Mouse (Mus musculus) lung, adult 2 months (tissue): Measurements from ENCODE around the gene Dnajc12. TPM values are rescaled to one million over a fixed set of nuclear protein-coding genes. Genes with fewer than 3 reads are reported as not detected.
"Not testable (repeated sequence)": the region's sequence is repeated elsewhere in the genome, so short reads cannot be mapped to it uniquely, and the experiment has no call there.

Experiments used
- DNase-seq: peaks from one replicate; pipeline ENCODE4 v3.0.0; 2022
- H3K4me1 ChIP-seq: fragments of 200-500 bp; 2 replicates; pipeline ENCODE4 v1.6.1; 2011; ENCODE audit warnings: low read length; ENCODE audit not compliant: control insufficient read depth, insufficient read depth
- H3K4me3 ChIP-seq: fragments of 200-500 bp; replicated peaks from 2 replicates; pipeline ENCODE3; 2011; ENCODE audit warnings: low read depth, mild to moderate bottlenecking, control low read depth, low read length; ENCODE audit errors: extremely low read depth
- CTCF ChIP-seq: fragments of 200-500 bp; IDR thresholded peaks from 2 replicates; pipeline ENCODE4 v1.5.1; 2011; ENCODE audit warnings: mild to moderate bottlenecking, low read length, control low read depth; ENCODE audit not compliant: insufficient read depth
- POLR2A ChIP-seq: fragments of 200-500 bp; IDR thresholded peaks from 2 replicates; pipeline ENCODE4 v1.6.1; 2011; ENCODE audit warnings: low read depth, mild to moderate bottlenecking, control low read depth, low read length, borderline replicate concordance; ENCODE audit errors: extremely low read depth
- WGBS: fragments of 180-500 bp; shearing (Covaris S2); methylation state at CpG from one replicate; pipeline ENCODE4 v1.1.7; 2018; 5-methylcytosine and 5-hydroxymethylcytosine counted together
- polyA plus RNA-seq: library from polyadenylated mRNA; depleted of rRNA; stranded (reverse); fragments of >200 nt; gene quantifications from 2 replicates; pipeline ENCODE4 v1.2.3, GENCODE M21; 2012; rRNA removed

Gene Dnajc12
- 1.7 and 2.8 TPM in 2 replicates for polyA plus RNA-seq

DNA sequence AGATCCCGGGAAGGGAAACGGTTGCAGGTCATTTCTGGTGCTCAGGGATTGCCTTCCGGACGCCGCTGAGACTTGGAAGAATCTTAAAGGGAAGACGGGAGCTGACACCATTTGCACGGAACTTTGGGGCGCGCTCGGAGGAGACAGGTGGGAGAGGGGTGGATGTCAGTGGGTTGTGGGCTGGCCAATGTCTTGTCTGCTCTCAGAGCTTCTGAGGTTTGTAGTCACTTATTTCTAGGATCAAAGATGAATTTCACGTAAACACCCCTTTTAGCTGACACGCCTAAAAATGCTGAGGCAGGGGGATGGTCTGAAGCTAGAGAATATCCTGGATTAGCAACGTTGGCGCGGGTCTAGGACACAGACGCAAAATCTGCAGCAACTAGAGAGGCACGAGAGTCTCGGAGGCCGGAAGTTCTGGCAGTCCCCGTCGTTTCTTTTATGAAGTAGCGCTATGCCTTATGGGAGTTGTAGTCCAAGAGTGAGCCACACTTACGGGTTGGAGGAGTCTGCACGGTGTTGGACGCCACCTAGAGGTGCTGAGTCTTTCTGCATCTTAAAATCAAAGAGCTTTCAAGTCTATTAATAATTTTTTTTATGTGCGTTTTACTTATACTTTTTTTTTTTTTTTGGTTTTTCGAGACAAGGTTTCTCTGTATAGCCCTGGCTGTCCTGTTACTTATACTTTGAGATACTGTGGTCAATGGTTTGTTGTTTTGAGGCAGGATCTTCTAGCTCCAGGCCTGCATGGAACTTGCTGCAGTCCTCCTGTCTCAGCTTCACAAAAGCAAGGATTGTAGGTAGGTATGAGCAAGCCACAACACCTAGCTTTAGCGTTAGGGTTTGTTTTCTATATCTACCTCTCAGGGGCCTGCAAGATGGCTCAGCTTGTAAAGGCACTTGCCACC lies at the start of gene Dnajc12:
Gene Dnajc12, plus strand, starts transcription at position 72 of the 908 bp plus-strand sequence.
- peak; percentile 91 for TF ChIP-seq CTCF
- TF ChIP-seq POLR2A: peak; percentile 97; the same call in 1 of the 2 replicates
- WGBS: under 1% methylated on average over 28 of the region's 28 CpGs
- Histone ChIP-seq H3K4me1 (0 out of 2 replicates have a peak, but pooled peaks cover 4% of the 10 kb centered on the region), H3K4me3 (peak within 1 kb of the TSS; percentile 92)
- peak; percentile 58 for DNase-seq

DNA sequence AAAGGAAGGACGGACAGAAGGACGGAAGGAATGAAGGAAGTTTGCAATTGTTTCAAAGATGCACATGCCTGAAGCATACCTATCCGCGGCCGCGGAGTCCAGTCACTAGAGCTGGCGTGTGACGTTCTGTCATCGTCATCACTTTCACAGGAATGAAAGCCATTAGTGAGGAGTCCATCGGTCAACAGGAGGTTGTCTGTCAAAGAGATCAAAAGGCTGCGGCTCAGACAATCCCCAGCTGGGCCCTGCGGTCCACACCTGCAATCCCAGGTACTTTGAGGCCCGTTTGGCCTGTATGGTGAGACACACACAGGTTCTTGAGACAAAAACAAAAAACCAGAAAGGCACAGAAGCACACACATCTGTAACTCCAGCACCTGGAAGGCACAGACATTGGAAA lies 45.3 kb upstream of the Dnajc12 start:
- 62% methylated on average over 13 of the region's 13 CpGs for WGBS
- peaks cover 6% of the 10 kb centered on the region for H3K4me1 ChIP-seq
- TF ChIP-seq POLR2A: no peak
- no peak for TF ChIP-seq CTCF
- DNase-seq: no peak
- H3K4me3 ChIP-seq: peak overlapping the region; percentile 13

DNA sequence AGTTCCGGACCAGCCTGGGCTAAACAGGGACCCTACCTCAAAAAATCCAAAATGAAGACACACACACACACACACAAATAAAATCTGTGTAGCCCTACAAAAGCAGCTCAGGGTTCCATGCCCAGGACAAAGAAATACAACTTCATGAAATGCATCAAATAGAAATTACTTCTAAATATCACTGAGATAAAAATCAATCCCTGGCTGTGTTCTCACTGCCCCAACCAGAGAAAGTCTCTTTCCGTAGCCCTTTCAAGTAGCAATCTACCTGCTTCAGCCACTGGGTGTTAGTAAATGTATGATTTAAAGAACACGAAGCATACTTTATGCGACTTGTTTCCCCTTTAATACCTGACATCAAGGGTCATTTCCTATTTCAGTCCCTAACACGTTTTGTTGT lies 44.9 kb upstream of the Dnajc12 start:
- TF ChIP-seq POLR2A (no peak), CTCF (no peak)
- Histone ChIP-seq H3K4me3 (peak overlapping the region; percentile 98), H3K4me1 (peaks cover 6% of the 10 kb centered on the region)
- no peak for DNase-seq
- 22% methylated on average over 5 of the region's 5 CpGs for WGBS

DNA sequence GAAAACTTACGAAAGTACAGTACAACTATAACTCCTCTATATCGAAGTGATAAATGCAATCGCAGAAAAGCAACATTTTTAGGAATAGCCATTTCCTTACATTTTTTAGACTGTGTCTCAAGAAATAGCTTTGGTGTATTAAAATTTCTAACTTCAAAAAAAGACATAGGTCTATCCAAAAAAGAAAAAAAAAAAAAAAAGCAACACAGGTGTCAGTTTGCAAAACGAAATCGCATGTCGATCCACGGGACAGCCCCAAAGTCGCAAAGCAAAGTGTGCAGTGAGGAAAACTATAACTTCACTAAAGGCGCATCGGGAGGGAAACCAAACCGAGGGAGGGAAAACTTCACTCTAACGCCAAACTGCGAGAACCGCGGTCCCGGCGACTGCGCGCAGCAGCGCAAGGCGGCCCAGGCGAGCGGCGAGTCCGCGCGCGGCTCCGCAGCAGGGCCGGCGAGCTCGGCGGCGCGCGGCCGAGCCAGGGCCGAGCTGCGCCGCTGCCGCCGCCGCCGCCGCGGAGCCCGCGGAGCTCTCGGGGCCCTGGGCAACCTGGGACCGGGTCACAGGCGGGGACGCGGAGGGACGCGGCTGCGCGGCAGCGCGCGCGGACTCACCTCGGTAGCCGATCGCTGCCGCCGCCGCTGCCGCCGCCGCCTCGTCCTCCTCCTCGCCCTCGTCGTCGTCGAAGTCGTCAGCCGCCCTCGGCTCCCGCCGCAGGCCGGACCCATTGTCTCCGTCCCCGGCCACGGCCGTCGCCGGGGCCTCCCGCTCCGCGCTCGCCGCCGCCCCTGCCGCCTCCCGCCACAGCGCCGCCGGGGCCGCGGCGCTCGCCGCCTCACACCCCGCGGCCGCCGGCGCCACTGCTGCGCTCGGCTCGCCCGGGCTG lies 44.0 kb upstream of the Dnajc12 start:
- Histone ChIP-seq H3K4me1 (peaks cover 6% of the 10 kb centered on the region), H3K4me3 (peak overlapping the region; percentile 98)
- TF ChIP-seq CTCF (no peak), POLR2A (no peak)
- WGBS: 3% methylated on average over 109 of the region's 113 CpGs
- no peak for DNase-seq

DNA sequence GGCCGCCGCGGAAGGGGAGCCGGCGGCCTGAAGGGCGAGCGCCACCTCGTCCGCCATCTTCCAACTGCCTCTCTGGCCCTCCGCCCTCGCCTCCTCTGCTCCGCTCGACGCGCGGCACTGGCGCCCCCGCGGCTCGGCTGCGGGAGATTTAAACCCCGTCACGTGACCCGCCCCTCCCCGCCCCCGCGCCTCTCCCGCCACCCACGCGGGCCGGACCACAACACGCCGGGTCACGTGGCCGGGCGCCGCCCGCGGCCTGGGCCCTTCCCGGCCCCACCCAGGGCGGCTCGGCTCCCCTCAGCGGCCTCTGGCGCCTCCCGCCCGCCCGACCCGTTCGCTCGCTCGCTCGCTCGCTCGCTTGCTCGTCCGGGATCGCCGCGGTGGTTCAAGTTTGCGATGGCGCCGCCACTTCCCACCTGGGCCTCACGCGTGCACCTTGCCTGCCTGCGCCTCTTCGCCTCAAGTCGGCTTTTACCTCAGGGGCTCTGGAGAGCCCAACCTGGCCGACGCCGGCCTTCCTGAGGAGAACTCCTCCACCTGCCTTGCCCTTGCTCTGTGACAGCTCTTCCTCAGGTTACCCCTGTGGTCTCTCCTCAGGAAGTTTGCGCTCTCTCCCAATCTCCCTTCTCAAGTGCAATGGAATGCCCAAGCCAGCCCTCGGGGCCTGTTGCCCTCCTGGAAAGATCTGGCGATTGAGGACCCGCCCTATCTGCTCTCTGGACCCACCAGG lies 43.2 kb upstream of the Dnajc12 start:
- Histone ChIP-seq H3K4me1 (peaks cover 6% of the 10 kb centered on the region), H3K4me3 (peak overlapping the region; percentile 99)
- WGBS: 2% methylated on average over 72 of the region's 74 CpGs
- TF ChIP-seq POLR2A (peak; percentile 99), CTCF (no peak)
- DNase-seq: peak; percentile 87

DNA sequence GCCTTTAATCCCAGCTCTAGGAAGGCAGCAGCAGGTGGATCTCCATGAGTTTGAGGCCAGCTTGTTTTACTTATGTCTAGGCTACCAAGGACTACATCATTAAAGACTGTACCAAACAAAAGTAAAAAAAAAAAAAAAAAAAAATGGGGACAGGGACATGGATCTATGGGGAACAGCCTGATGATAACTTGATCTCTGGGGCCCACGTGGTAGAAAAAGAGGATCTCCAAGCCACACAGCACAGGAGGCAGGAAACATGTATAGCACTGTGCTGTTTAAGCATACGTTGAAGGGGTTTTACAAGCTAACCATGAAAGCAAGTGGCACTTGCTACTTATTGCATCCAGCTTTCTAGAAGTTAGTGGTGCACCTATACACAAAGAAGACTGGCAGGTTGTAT lies 40.9 kb upstream of the Dnajc12 start:
- WGBS: 89% methylated on average over 2 of the region's 2 CpGs
- DNase-seq: no peak
- TF ChIP-seq CTCF (no peak), POLR2A (no peak)
- Histone ChIP-seq H3K4me3 (no peak overlapping the region), H3K4me1 (peaks cover 6% of the 10 kb centered on the region)

DNA sequence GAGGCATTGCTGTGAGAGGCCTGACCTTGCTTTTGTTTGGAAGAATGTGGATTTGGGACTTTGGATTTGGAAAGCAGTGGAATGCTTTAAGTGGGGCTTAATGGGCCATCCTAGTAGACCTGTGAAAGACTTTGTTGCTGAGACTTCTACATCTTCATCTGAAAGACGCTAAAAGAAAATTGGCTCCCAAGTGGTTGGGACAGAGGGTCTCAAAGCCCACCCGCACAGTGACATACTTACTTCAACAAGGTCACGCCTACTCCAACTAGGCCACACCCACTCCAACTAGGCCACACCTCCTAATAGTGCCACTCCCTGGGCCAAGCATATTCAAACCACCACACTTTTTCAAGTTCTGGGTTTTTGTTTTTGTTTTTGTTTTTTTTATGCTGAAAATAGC lies 37.5 kb upstream of the Dnajc12 start:
- no peak for DNase-seq
- no peak overlapping the region for H3K4me3 ChIP-seq
- H3K4me1 ChIP-seq: no peaks in the 10 kb centered on the region
- TF ChIP-seq CTCF (no peak), POLR2A (no peak)
- 92% methylated on average over 3 of the region's 3 CpGs for WGBS

DNA sequence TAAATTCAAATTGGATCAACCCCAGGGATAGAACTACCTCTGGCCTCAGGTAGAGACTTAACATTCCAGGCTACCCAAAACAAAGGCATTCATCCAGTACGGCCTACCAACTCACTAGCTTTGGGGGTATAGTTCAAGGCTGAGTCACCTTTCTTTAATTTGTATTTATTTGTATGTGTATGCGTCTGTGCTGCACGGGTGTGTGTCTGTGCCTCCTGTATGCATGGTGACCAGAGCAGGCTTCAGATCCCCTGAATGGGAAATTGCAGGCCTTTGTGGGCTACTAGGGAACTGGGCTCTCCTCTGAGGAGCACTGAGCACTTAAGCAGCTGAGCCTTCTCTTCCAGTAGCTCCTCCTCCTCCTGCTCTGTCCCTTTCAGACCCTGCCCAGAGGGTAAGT lies 34.0 kb upstream of the Dnajc12 start:
- DNase-seq: no peak
- TF ChIP-seq POLR2A: no peak
- TF ChIP-seq CTCF: no peak
- no peaks in the 10 kb centered on the region for H3K4me1 ChIP-seq
- WGBS: 78% methylated on average over 3 of the region's 3 CpGs
- H3K4me3 ChIP-seq: no peak overlapping the region

DNA sequence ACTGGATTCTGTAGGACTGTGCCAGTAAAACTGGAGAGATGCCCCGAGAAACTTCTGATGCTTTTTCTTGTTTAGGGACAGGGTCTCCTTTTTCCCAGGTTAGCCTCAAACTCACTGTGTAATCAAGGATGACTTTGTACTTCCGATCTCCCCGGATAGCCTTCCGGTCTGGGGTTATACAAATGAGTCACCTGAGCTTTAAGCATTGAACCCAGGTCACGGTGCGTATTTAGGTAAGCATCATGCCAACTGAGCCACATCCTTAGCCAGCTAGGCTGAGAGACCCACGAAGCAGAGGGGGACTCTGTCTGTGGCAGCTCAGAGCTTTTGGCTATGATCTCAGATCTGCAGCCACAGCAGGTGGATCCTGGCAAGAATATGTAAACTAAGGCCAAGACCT lies 31.6 kb upstream of the Dnajc12 start:
- DNase-seq: no peak
- WGBS: 83% methylated on average over 7 of the region's 7 CpGs
- H3K4me1 ChIP-seq: no peaks in the 10 kb centered on the region
- H3K4me3 ChIP-seq: no peak overlapping the region
- TF ChIP-seq CTCF (no peak), POLR2A (no peak)

DNA sequence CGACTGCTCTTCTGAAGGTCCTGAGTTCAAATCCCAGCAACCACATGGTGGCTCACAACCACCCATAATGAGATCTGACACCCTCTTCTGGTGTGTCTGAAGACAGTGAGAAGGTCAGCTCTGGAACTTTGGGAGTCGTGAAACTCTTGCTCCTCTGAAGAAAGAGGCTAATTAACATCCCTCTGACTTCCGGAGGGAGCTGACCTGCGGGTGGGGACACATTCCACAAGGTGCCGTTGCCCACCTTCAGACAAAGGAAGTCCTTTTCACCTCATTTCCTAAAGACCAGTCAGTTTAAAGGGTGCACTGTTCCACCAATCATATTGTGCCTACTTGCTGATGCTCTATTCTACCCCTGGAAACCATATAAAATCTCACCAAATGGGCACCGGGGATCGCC lies 31.1 kb upstream of the Dnajc12 start:
- not testable (repeated sequence) for DNase-seq, H3K4me3 ChIP-seq, H3K4me1 ChIP-seq
- 83% methylated on average over 7 of the region's 7 CpGs for WGBS
